Mouse (Mus musculus) ES-Bruce4 (cell line): ENCODE data around the gene Tnfrsf12a. TPM values are rescaled to one million over a fixed set of nuclear protein-coding genes. Genes with fewer than 3 reads are reported as not detected.

Experiments used
- H3K27ac ChIP-seq: 2 replicates; pipeline ENCODE4 v1.5.1; 2012; ENCODE audit warnings: low read length, inconsistent platforms; ENCODE audit not compliant: insufficient read depth
- H3K27me3 ChIP-seq: 2 replicates; pipeline ENCODE4 v1.6.1; 2012; ENCODE audit warnings: mild to moderate bottlenecking, low read length, inconsistent platforms; ENCODE audit not compliant: control insufficient read depth, poor library complexity, insufficient read depth, severe bottlenecking
- H3K36me3 ChIP-seq: 2 replicates; pipeline ENCODE4 v1.6.1; 2012; ENCODE audit warnings: inconsistent platforms, mild to moderate bottlenecking, low read length, moderate library complexity; ENCODE audit not compliant: control insufficient read depth, poor library complexity, insufficient read depth, severe bottlenecking
- H3K4me1 ChIP-seq: one replicate; pipeline ENCODE4 v1.8.1; 2011; ENCODE audit warnings: low read length; ENCODE audit not compliant: control insufficient read depth, insufficient read depth
- H3K4me3 ChIP-seq: 2 replicates; pipeline ENCODE4 v1.5.1; 2011; ENCODE audit warnings: low read depth, mild to moderate bottlenecking, low read length
- H3K9ac ChIP-seq: 2 replicates; pipeline ENCODE4 v1.6.1; 2012; ENCODE audit warnings: low read depth, mild to moderate bottlenecking, inconsistent platforms; ENCODE audit not compliant: poor library complexity, severe bottlenecking
- H3K9me3 ChIP-seq: replicated peaks from 2 replicates; pipeline ENCODE4 v1.6.1; 2012; ENCODE audit warnings: mild to moderate bottlenecking, low read length, inconsistent platforms; ENCODE audit not compliant: control insufficient read depth, poor library complexity, insufficient read depth, severe bottlenecking
- CTCF ChIP-seq: IDR thresholded peaks from one replicate; pipeline ENCODE4 v1.8.1; 2011; ENCODE audit warnings: low read depth, low read length
- EP300 ChIP-seq: IDR thresholded peaks from 2 replicates; pipeline ENCODE4 v1.6.1; 2011; ENCODE audit warnings: low read depth, low read length; ENCODE audit not compliant: insufficient read depth
- POLR2A ChIP-seq: IDR thresholded peaks from one replicate; pipeline ENCODE4 v1.8.1; 2011; ENCODE audit warnings: low read length; ENCODE audit not compliant: insufficient read depth
- polyA plus RNA-seq: library from polyadenylated mRNA; stranded (reverse); fragments of >200 nt; gene quantifications from 2 replicates; pipeline ENCODE4 v1.2.4, GENCODE M21; 2011; ENCODE audit warnings: low read depth; ENCODE audit not compliant: missing spikeins, insufficient read depth, insufficient read length

Tnfrsf12a gene
- polyA plus RNA-seq, 1 experiment: 51.7 TPM

GRCm38 (mm10) chr17:23676473-23677031 lies 716 bp downstream of the Tnfrsf12a start:
- Histone ChIP-seq H3K9ac (peak overlapping the region; percentile 19), H3K36me3 (0 out of 2 replicates have a peak, but pooled peaks cover 3% of the 10 kb centered on the region), H3K27ac (no peak overlapping the region), H3K9me3 (no peaks in the 10 kb centered on the region), H3K4me1 (peaks cover 8% of the 10 kb centered on the region), H3K4me3 (peak overlapping the region; percentile 70), H3K27me3 (no peaks in the 10 kb centered on the region)
- TF ChIP-seq POLR2A (no peak), EP300 (no peak), CTCF (no peak)

- H3K4me3 ChIP-seq: peak overlapping the region; percentile 70
- H3K27ac ChIP-seq: peak overlapping the region; percentile 21; the same call in 1 of the 2 replicates
- H3K36me3 ChIP-seq: no peaks in the 10 kb centered on the region
- no peaks in the 10 kb centered on the region for H3K9me3 ChIP-seq
- TF ChIP-seq POLR2A (no peak), EP300 (0 out of 2 replicates have a peak, but pooled peaks have one; percentile 3), CTCF (no peak)
- H3K4me1 ChIP-seq: peaks cover 3% of the 10 kb centered on the region
- H3K27me3 ChIP-seq: no peaks in the 10 kb centered on the region
- H3K9ac ChIP-seq: peak overlapping the region; percentile 19
Observed at GRCm38 (mm10) chr17:23675564-23676281, 1.5 kb downstream of the Tnfrsf12a start.

- no peaks in the 10 kb centered on the region for H3K27me3 ChIP-seq
- no peaks in the 10 kb centered on the region for H3K9me3 ChIP-seq
- 0 out of 2 replicates have a peak overlapping the region, but pooled peaks have one; percentile 15 for H3K9ac ChIP-seq
- no peaks in the 10 kb centered on the region for H3K36me3 ChIP-seq
- H3K27ac ChIP-seq: peak overlapping the region; percentile 21; the same call in 1 of the 2 replicates
- H3K4me1 ChIP-seq: peaks cover 5% of the 10 kb centered on the region
- H3K4me3 ChIP-seq: no peak overlapping the region
- TF ChIP-seq CTCF (no peak), EP300 (no peak), POLR2A (no peak)
Observed at GRCm38 (mm10) chr17:23675127-23675526, 2.1 kb downstream of the Tnfrsf12a start.

GRCm38 (mm10) chr17:23674271-23674952 lies 2.9 kb downstream of the Tnfrsf12a start:
- Histone ChIP-seq H3K27ac (no peak overlapping the region), H3K4me1 (peaks cover 5% of the 10 kb centered on the region), H3K27me3 (no peaks in the 10 kb centered on the region), H3K9ac (peak overlapping the region; percentile 15), H3K4me3 (peak overlapping the region; percentile 67), H3K9me3 (no peaks in the 10 kb centered on the region), H3K36me3 (no peaks in the 10 kb centered on the region; the same call in 1 of the 2 replicates)
- TF ChIP-seq EP300: no peak

- Histone ChIP-seq H3K4me1 (peaks cover 5% of the 10 kb centered on the region), H3K9me3 (no peaks in the 10 kb centered on the region)
- TF ChIP-seq EP300 (no peak), POLR2A (peak; percentile 47), CTCF (no peak)
Observed at GRCm38 (mm10) chr17:23673424-23674073, 3.7 kb downstream of the Tnfrsf12a start, which contains the start of the genes Hcfc1r1 and Thoc6. Gene Hcfc1r1, plus strand, starts transcription at chr17:23673596. Gene Thoc6, minus strand, starts transcription at chr17:23673882.

More at GRCm38 (mm10) chr17:23673424-23674073, 3.7 kb downstream of the Tnfrsf12a start, which contains the start of the genes Hcfc1r1 and Thoc6:
- peak within 1 kb of the TSS; percentile 28; the same call in 1 of the 2 replicates for H3K27ac ChIP-seq
- peak within 1 kb of the TSS; percentile 15 for H3K9ac ChIP-seq
- peaks cover 5% of the 10 kb centered on the region; the same call in 1 of the 2 replicates for H3K36me3 ChIP-seq
- H3K27me3 ChIP-seq: no peaks in the 10 kb centered on the region
- peak within 1 kb of the TSS; percentile 85 for H3K4me3 ChIP-seq
